Mouse (Mus musculus) T-helper 17 cell (primary cell): ENCODE data around the gene Mroh8.
"Not testable (repeated sequence)": the region's sequence is repeated elsewhere in the genome, so short reads cannot be mapped to it uniquely, and the experiment has no call there.

Source experiments
- in situ Hi-C, 2 experiments: fragments of 300-600 bp; cut with MboI, MseI; formaldehyde crosslinking; loops; 1 replicate in 1 of 2; 2 replicates in 1 of 2; pipeline ENCODE4 v1.15.1; 2025; ENCODE audit warnings: high pct_unique_total_duplicates in 2 of 2

The Mroh8 gene

DNA sequence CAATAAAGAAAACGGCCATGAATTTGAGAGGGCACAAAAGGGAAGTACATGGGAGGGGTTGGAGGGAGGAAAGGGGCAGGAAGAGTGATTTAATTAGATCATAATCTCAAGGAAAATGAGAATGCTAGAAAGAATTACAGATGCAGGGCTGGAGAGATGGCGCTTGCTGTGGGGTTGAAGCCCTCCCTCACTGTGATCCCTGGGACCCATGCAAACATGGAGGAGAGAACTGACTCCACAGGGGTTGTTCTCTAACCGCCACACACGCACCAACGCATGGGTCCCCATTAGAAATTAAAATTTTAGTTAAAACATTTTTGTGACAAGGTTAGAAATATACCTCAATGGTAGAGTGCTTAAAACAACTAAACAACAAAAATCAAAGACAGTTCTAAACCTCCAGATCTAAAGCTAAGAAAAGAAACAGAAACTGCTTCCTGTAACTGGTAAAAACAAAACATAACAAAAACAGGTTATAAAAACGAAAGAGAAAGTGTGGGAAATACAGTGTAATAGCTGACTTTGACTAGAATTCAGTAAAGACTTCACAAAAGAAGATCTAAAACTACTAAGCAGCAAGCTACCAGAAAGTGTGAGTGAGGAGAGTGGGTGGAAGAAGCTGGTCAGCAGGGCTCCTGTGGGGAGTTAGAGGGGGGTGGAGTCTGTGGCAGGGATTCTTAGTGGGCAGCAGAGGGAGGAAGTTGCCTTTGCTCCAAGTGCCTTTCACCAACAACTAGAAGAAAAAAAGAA is 78.1 kb downstream of the Mroh8 start:
- in situ Hi-C loops, result loop anchor here in 1 of 2 experiments (5.0 to 10.0 kb wide), 2 partner anchors 74 to 964 kb away; no protein-coding TSS in a partner anchor

- in situ Hi-C loops, result not testable (repeated sequence)
These were observed 80.9 kb downstream of the Mroh8 start for GRCm38 (mm10) chr2:157198405-157198804.

- in situ Hi-C loops, result no loop called here
These were observed 88.7 kb downstream of the Mroh8 start for GRCm38 (mm10) chr2:157190651-157191050.

GRCm38 (mm10) chr2:157187223-157187622 is 92.1 kb downstream of the Mroh8 start:
- in situ Hi-C loops, result no loop called here

- in situ Hi-C loops, result no loop called here
These were observed 92.8 kb downstream of the Mroh8 start for GRCm38 (mm10) chr2:157186504-157186903.

DNA sequence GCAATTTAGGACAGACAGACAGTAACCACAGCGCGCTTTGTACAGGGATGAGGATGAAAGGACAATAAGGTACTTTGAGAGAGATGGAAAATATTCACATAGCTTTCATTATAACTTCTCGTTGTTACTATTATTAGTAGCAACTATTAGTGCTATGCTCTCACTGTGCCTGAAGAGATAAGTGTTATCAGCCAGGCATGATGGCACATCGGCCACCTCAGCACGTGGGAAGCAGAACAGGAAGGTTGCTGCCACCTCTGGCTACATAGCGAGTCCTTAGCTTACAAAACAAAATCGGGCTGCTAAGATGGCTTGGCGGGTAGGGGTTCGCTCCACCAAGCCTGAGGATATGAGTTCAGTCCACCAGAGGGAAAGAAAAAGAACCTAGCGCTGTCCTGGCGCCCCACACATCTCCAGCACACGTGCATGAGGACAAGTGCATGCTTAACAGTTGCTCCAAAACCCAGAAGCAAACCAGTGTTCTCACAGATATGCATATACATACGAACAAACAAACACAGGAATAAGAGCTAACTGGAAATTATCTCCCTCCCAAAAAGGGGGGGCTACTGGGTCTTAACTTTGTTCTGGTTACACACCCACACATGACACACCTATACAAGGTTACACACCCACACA is 94.2 kb downstream of the Mroh8 start:
- in situ Hi-C loops, result no loop called here

- in situ Hi-C loops, result no loop called here
These were observed 101.2 kb downstream of the Mroh8 start for GRCm38 (mm10) chr2:157178167-157178566.

DNA sequence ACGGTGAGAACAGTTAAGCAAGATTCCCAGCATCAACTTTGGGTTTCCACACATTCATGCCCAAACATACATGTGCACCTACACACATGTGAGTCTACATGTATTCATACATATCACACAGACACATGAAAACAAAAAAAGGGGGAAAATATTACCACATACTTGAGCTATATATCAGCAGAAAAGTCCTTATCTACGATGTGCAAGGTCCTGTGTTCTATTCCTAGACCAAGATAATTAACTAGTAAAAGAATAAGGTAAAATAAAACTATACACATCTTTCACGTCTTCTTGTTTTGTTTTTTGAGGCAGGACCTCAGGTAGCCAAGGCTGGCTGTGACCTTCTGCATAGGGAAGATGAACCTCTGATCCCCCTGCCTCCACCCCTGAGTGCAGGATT is 103.1 kb downstream of the Mroh8 start:
- in situ Hi-C loops, result no loop called here

- in situ Hi-C loops, result no loop called here
These were observed 104.9 kb downstream of the Mroh8 start for GRCm38 (mm10) chr2:157174416-157174815.

DNA sequence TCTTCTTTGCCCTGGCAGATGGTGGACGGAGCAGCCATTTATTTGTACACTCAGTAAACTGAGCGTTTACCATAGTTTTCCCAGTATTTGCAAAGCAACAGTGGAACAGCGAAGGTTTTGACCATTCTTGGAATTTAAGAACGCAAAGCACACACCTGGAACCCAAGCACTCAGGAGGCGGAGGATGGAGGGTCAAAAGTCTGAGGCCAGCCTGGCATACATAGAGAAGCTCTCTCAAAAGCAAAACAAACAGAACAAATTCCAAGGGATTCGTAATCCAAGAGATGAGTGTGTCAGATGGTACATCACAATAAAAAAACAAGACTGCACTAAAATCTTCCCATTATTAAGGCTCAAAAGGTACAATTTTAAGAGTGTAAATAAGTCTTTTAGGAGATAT is 105.8 kb downstream of the Mroh8 start:
- in situ Hi-C loops, result no loop called here

- in situ Hi-C loops, result no loop called here
These were observed 106.4 kb downstream of the Mroh8 start for GRCm38 (mm10) chr2:157172984-157173383.

DNA sequence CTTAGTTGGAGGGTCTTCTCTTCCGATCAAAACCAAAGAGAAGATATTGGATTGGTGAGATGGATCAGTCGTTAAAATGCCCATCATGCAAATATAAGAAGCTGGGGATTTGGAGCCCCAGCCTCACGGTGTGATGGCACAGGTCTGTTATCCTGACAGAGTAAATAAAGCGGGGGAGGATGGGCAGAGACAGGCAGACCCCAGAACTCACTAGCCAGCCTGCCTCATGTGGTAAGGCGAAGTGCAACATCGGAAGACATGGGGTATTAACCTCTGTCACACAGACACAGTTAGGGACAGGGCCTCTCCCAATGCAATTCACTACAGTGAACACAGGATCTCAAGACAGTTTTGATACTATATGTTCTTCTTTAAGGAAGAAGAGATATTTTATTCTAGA is 108.7 kb downstream of the Mroh8 start:
- in situ Hi-C loops, result no loop called here

- in situ Hi-C loops, result no loop called here
These were observed 109.2 kb downstream of the Mroh8 start for GRCm38 (mm10) chr2:157170166-157170565.

GRCm38 (mm10) chr2:157166371-157167080 is 112.8 kb downstream of the Mroh8 start:
- in situ Hi-C loops, result no loop called here

DNA sequence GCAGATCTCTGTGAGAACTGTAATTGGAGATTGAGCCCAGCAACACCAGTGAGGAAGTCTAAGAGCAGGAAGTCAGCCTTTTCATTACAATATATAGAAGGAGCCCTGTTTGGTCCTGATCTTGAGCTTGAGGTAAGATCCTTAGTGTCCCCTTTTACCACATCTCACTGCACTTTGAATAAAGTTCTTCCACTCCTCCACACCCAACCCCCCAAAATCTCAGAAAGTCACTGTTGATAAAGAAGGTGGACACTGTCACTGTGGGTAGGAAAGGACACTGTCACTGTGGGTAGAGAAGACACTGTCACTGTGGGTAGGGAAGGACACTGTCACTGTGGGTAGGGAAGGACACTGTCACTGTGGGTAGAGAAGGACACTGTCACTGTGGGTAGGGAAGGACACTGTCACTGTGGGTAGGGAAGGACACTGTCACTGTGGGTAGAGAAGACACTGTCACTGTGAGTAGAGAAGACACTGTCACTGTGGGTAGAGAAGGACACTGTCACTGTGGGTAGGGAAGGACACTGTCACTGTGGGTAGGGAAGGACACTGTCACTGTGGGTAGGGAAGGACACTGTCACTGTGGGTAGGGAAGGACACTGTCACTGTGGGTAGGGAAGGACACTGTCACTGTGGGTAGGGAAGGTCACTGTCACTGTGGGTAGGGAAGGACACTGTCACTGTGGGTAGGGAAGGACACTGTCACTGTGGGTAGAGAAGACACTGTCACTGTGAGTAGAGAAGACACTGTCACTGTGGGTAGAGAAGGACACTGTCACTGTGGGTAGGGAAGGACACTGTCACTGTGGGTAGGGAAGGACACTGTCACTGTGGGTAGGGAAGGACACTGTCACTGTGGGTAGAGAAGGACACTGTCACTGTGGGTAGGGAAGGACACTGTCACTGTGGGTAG is 113.8 kb downstream of the Mroh8 start:
- in situ Hi-C loops, result not testable (repeated sequence)

GRCm38 (mm10) chr2:157164101-157164500 is 115.2 kb downstream of the Mroh8 start:
- in situ Hi-C loops, result no loop called here
